Mouse (Mus musculus) gastrocnemius, adult 18-20 months (tissue): ENCODE results near the gene Tgif1. TPM values are rescaled to one million over a fixed set of nuclear protein-coding genes. Genes with fewer than 3 reads are reported as not detected.

Source experiments
- DNase-seq: peaks from one replicate; pipeline ENCODE4 v3.0.0; 2021; ENCODE audit warnings: low spot score
- microRNA-seq: library from miRNA; unstranded; fragments of <30 nt; microRNA quantifications from one replicate; pipeline ENCODE4 v1.2.0, GENCODE M21; 2021
- total RNA-seq, 2 experiments: library from RNA; stranded (reverse); gene quantifications; 2 replicates each; pipeline ENCODE4 v1.2.3; 2021

Tgif1 gene
- total RNA-seq, 2 experiments from 2014 or later = 4.2 to 9.3 TPM

DNA sequence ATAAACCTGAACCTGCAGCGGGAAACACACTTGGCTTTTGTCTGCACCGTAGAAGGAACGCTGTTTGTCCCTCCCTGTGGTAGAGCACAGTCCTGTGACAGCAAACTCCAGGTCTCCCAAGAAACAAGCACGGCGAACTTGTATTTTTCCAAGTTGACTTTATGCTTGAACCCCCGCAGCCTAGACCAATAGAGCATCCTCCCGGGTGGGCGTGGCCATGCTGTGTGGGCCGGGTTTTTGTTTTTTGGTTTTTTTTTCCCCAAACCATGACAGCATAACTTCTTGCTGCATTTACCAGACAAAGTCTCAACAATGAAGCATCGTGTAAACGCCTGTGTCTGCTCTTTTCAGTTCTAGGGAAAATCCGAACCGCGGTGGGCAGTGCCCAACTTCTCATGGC, 44.5 kb downstream of the Tgif1 start:
- DNase-seq = no peak

- no peak for DNase-seq
These were observed 45.5 kb downstream of the Tgif1 start for GRCm38 (mm10) chr17:70807885-70808284.

DNA sequence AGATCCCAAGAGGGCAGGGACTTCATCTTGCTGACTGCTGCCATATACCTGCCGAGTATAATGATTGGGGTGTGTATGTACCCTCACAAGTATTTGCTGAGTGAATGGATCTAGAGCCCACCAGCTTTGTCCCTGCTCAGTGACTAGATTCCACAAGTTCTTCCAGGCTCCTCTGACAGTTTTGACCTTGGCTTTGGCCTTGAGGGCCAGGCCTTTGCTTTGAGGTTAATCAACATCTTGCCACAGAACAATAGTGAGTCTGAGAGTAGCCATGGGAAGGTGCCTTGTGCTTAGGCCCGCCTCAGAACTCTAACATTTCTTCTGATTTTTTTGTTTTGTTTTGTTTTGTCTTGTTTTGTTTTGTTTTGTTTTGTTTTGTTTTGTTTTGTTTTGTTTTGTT, 46.7 kb downstream of the Tgif1 start:
- no peak for DNase-seq

GRCm38 (mm10) chr17:70805866-70806265, 47.5 kb downstream of the Tgif1 start:
- DNase-seq = no peak

DNA sequence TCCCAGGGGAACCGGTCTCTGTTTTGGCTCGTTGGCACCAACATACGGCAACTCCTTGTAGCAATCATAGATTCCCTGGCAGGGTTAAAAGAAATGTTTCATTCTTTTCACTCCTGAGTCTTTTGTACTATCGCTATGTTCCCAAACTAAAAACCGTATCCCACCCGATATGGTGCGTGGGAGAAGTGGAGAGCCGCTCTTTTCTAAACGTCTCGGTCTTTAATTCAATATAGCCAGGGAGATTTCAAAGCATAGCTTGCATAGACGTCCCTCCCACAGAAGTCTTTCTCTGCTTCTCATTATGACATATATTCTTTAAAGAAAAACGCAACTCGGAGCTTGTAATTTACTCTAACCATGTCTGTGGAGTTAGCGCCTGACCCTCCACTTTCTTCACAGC, 51.3 kb downstream of the Tgif1 start:
- DNase-seq = no peak

DNA sequence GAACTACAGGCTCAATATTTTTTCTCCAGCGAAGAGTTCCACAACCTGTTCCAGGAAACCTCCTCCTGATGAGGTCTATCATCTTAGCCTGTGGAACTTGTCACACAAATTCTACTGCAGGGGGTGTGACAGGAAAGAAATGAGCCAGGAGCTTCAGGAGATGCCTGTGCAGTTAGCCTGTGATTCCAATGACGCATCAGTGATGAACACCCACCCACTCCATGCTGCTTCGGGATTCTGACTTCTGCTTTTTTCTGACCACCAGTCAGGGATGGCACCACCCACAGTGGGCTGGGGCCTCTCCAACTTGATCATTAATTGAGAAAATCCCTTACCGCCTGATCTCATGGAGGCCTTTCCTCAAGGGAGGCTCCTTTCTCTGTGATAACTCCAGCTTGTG, 54.1 kb downstream of the Tgif1 start:
- no peak for DNase-seq

DNA sequence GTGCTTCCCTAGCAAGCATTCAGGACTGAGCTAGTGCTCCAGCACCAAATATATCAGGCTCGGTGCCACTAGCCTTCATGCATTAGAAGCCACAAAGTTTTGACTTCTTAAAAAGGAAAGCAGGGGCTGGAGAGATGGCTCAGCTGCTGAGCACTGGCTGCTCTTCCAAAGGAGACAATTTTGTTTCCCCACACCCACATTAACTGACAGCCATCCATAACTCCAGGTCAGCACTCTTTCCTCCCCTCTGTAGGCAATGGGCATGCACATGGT, 55.6 kb downstream of the Tgif1 start:
- DNase-seq = no peak

DNA sequence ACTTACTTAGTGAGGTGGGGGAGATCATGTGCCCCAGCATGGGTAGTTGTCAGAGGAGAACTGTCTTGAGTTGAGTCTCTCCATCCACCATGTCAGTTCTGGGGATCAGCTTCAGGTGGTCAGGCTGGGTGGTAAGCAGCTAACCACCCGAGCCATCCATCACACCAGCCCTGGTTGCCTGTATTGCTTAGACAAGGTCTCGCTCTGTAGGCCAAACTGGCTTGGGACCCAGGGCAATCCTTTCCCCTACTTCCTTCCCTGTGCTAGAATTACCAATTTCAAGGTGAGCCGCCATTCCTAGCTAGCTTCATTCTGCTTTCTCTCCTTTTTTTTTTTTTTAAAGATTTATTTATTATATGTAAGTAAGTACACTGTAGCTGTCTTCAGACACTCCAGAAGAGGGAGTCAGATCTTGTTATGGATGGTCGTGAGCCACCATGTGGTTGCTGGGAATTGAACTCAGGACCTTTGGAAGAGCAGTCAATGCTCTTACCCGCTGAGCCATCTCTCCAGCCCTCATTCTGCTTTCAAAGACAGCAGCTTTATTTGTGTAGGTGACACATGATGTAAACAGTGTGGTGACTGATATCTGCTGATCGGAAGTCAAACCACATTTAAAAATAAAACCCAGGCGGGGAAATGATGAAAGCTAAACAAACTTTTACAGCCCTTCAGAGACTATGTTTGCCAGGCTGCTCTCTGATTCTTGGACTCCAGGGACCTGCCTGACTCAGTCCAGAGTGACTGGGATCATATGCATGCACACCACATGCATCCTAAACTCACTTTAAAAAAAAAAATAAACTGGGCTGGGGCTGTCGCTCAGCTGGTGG, 56.2 kb downstream of the Tgif1 start:
- DNase-seq = no peak

GRCm38 (mm10) chr17:70795196-70795595, 58.1 kb downstream of the Tgif1 start:
- DNase-seq = no peak

- DNase-seq = no peak
These were observed 58.6 kb downstream of the Tgif1 start for GRCm38 (mm10) chr17:70794722-70795121.

DNA sequence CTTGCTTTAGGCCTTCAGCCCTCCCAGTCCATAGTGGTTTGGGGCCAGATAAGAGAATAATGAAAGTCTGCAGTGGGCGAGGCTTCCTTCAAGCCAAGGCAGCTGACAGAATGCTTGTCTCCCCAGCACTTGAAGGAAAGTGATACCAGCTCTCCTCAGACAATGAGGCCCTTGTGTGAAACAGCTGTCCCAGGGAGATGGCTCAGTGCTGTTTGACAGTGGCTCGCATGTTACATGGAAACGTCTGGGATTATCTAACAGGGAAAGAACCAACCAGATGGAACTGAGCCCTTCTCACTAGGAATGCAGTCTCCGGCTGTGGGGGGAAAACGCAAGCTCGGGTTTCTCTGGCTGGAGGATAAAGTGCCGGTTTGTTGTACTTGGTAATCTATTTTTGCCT, 59.1 kb downstream of the Tgif1 start:
- peak; percentile 8 for DNase-seq

Small RNA genes within 50 kb of the gene (microRNA-seq; reads per million reads assigned to microRNA genes)
- gene Mir1195 = not detected

Other genes starting within 250 kb of the Tgif1 start
- 1,000 to 10,000 TPM; 1,275 to 1,360 TPM for gene Myom1, start 149.1 kb upstream of the Tgif1 start, total RNA-seq
- gene Myl12a, start 149.3 kb upstream of the Tgif1 start, total RNA-seq = 100 to 1,000 TPM; 404 to 553 TPM